Mouse (Mus musculus) cerebellum, adult 2 months (tissue): ENCODE data around the gene Golgb1.

Source experiments
- CTCF ChIP-seq: fragments of 200-500 bp; IDR thresholded peaks from 2 replicates; pipeline ENCODE4 v1.5.1; 2011; ENCODE audit warnings: low read depth, mild to moderate bottlenecking, control low read depth, low read length, moderate library complexity, borderline replicate concordance; ENCODE audit not compliant: insufficient read depth
- POLR2A ChIP-seq: fragments of 200-500 bp; IDR thresholded peaks from 2 replicates; pipeline ENCODE4 v1.6.1; 2011; ENCODE audit warnings: low read length, control low read depth, borderline replicate concordance; ENCODE audit not compliant: insufficient read depth

- TF ChIP-seq POLR2A: no peak
- no peak for TF ChIP-seq CTCF
These were observed 74.8 kb downstream of the Golgb1 start for GRCm38 (mm10) chr16:36949614-36950336.
